Mouse (Mus musculus): ENCODE measurements around the gene Slc26a11.

Slc26a11 gene

DNA sequence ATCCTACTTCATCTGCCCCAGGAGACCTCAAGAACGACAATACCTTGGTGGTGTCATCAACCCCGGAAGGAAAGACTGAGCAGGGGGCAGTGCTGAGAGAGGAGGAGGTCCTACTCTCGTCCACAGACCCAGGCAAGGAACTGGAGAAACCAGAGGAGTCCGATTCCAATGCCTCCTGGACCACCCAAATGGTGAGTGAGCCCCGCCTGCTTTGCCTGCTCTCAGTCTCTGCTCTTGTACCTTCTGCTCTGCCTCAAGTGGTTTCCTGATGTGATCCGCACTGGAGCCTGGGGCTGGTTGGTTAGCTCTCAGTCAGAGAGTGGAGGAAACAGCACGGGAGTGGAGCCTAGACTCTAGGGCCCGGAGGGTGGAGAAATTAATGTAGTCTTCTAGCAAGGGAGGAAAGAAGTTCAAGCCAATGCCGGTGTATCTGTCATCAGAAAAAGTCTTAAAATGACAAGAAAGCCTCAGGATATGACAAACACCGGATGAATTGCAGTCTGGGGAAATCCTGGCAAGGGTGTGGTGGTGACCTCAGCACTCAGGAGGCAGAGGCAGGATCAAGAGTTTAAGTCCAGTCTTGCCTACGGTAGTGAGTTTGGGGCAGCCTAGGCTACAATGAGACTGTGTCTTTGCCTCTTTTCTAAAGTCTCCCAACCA is 47.3 kb downstream of the Slc26a11 start:
- DNase-seq (ENCODE audit: low spot score in 2 of 2) = no peak

DNA sequence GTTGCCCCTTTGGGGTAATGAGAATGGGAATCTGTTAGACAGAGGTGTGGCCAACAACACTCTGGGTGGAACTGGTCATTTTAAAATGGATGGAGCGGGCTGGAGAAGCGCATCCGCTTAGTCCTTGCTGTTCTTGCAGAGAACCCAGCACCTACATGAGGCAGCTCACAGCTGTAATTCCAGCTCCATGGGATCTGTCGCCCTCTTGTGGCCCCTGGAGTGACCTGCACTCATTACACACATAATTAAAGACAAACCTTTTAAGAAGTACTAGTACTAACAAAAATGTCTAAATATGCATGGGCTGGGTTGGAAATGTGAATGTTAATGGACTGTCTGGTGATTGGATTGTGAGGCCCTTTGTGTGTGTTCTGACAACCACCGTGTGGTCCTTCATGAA is 49.3 kb downstream of the Slc26a11 start:
- DNase-seq (ENCODE audit: low spot score in 2 of 2) = no peak

DNA sequence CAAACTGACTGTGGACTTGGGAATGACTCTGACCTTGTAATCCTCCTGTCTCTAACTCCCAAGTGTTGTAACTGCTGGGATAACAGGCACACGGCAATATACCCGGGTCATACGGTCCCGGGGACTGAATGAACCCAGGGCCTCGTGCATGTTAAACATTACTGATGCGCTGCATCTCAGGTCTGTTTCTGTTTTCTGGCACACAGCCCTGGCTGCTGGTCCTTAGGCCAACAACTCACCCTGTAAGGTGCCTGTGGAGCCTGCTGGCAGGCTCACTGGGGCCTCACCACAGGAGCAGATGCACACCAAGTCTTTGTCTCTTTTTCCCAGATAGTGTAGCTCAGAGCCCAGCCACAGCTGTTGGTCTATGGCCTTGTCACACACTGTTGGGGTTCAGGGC is 52.0 kb downstream of the Slc26a11 start:
- no peak for DNase-seq (ENCODE audit: low spot score in 2 of 2)

- no peak for DNase-seq (ENCODE audit: low spot score in 2 of 2)
Measured at GRCm38 (mm10) chr11:119407977-119408376, 52.6 kb downstream of the Slc26a11 start.

GRCm38 (mm10) chr11:119419327-119420118 is 64.2 kb downstream of the Slc26a11 start:
- no peak for DNase-seq (ENCODE audit: low spot score in 2 of 2)

DNA sequence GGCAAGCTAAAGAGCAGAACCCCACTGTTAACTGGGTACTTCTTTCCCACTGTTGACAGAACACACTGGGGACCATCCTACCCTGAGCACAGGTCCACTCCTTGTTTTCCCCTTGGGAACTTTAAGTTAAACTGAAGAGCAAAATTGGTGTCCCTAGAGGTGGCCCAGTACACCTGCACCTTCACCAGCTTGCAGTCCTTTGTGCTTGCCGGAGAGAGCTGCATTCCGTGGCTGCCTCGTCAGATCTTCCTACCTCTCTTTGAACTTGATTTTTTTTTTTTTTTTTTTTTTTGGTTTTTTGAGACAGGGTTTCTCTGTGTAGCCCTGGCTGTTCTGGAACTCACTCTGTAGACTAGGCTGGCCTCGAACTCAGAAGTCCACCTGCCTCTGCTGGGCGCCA is 65.1 kb downstream of the Slc26a11 start:
- no peak for DNase-seq (ENCODE audit: low spot score in 2 of 2)

DNA sequence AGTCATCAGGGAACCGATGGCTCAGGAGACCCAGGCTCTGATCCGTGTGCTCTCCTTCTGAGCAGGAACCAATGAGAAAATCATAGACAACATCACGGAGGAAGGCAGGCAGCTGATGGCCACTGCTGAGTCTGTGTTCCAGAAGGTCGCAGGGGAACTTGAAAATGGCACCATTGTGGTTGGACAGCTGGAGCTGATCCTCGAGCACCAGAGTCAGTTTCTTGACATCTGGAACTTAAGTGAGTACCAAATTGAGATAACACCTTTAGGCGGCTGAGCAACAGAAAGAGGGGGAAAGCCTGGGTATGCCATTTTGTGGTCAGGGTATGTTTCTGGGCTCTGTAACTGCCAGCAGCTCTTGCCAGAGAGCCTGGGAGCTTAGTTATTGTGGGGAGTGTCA is 72.1 kb downstream of the Slc26a11 start:
- no peak for DNase-seq (ENCODE audit: low spot score in 2 of 2)

DNA sequence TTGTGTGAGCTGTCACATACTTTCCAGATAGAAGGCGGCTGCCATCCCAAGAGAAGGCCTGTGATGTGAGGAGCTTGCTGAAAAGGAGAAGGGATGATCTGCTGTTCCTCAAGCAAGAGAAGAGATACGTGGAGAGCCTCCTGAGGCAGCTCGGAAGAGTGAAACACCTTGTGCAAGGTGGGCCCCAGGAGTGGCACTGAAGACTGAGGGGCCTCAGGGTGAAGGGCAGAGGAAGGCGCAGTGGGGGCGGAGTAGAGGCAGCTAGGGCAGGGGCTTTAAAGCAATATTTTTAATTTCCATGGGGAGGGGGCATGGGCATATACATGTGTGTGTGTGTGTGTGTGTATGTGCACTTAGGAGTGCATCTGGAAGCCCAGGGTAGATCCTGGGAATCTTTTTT is 72.6 kb downstream of the Slc26a11 start:
- no peak for DNase-seq (ENCODE audit: low spot score in 2 of 2)

DNA sequence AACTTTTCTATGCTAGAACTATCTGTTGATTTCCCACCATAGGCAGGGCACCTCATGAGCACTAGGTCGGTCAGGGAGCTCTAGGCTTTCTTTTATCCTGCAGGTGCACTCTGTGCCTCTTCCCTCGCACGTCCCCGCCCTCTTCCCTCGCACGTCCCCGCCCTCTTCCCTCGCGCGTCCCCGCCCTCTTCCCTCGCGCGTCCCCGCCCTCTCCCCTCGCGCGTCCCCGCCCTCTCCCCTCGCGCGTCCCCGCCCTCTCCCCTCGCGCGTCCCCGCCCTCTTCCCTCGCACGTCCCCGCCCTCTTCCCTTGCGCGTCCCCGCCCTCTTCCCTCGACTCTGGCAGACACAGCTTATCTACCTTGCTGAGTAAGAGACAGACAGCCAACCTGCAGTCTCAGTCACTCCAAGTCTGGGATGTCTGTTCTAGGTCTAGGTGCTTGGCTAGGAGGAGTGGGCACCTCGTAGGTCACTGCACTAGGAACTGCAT is 73.3 kb downstream of the Slc26a11 start:
- DNase-seq (ENCODE audit: low spot score in 2 of 2) = no peak
